Mouse (Mus musculus): ENCODE measurements around the gene Gm49358.

- TF ChIP-seq CTCF (conservative IDR thresholded peaks at IDR 0.05; ENCODE audit: low read length) (no peak), POU5F1 (IDR thresholded peaks at IDR 0.05; ENCODE audit: borderline replicate concordance, low read length) (no peak)
Measured at GRCm38 (mm10) chr10:86846926-86847467, 83.2 kb downstream of the Gm49358 start.

All from E14TG2a.4 (cell line).